Mouse (Mus musculus) thymus, adult 18-20 months (tissue): ENCODE data around the gene Itgad.
A peak's percentile ranks its signal among the peaks of the same experiment; 100 is the strongest.
"Not testable (repeated sequence)": the region's sequence is repeated elsewhere in the genome, so short reads cannot be mapped to it uniquely, and the experiment has no call there.

Experiments
- DNase-seq, 2 experiments: peaks; one replicate each; pipeline ENCODE4 v3.0.0; 2022; ENCODE audit warnings: mixed read lengths in 2 of 2

The Itgad gene

GRCm38 (mm10) chr7:128154076-128154475, at the start of gene Itgad:
Gene Itgad (plus strand): TSS chr7:128154376.
- no peak for DNase-seq

DNA sequence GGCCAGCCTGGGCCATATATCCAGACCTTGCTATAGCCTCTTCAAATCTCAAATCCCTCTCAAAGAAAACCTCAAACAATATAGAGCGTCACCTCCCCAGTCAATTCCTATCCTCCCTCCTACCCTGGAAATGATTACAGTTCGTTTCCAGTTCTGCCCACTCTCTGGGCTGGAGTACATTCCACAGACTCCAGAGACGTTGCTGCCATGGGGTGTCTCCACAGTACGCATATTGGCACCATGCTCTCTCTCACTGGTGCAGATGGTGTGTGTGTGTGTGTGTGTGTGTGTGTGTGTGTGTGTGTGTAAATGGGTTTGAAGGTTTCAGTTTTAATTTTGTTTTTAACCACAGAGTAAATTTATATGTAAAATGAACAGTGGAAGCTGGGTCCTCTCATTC, 48.9 kb upstream of the Itgad start:
- no peak for DNase-seq

- DNase-seq, result no peak
Measured at GRCm38 (mm10) chr7:128107462-128107861, 46.7 kb upstream of the Itgad start.

DNA sequence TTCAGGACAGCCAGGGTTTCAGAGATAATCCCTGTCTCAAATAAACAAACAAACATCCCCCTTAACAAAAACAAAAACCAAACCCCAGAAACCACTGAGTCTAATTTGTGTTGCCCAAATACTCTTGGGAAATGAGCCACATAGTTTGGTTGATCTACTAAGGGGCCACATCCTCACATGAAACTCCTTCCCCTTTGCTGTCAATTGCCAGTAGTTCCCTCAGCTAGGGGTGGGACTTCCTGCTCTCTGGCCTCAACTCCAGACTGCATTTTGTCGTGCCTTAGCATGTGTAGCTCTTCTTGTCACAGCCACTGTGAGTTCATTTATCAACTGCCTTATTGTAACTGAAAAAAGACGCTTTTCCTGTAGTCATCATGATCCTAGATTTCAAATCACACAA, 43.9 kb upstream of the Itgad start:
- DNase-seq, result no peak

- no peak for DNase-seq
Measured at GRCm38 (mm10) chr7:128112131-128112530, 42.0 kb upstream of the Itgad start.

DNA sequence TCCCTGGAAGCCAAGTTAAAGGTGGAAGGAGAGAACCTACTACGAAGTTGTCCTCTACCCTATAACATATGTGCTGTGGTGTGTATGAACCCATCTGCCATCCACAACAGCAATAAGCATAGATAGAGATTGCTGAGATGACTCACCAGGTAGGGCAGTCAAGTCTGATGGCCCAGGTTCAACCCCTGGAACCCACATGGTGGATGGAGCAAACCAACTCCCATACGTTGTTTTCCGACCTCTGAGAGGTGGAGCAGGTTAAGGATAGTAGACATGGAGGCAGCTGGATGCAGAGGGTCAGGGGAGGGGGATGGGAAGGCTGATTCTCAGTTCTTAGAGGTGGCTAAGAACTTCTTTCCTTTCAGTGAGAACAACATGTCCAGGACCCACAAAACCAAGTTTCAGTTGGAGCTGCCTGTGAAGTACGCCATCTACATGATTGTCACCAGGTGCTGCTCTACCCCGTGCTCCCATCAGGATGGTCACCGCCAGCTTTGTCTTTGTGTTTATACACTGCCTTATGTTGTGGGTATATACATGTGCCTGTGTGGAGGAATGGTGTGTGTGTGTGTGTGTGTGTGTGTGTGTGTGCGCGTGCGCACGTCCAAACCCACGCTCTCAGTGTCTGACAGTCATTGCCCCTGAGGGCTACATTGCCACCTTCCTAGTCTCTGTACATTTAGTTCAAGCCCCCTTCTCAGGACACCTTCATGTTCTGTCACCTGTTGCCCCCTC, 39.6 kb upstream of the Itgad start:
- peak in 1 of 2 experiments; percentile 1 for DNase-seq

- DNase-seq, result no peak
Measured at GRCm38 (mm10) chr7:128115211-128115958, 38.8 kb upstream of the Itgad start.

DNA sequence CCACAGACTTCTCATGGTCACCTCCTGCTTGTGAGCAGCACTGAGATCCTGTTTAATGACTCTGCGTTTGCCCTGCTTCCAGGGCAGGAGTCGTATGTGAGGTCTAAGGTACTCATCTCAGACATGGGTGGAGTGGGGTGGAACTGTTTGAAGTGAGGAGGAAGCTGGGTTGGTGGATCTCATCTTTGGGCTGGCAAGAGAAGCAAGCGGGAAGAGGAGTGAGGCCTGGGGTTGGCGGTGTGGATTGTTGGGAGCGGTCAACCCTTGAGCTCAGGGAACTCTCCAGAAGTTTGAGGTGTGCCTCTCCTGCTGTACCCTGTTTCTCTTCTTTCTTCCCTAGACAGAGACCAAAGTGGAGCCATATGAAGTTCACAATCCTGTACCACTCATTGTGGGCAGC, 37.8 kb upstream of the Itgad start:
- no peak for DNase-seq

DNA sequence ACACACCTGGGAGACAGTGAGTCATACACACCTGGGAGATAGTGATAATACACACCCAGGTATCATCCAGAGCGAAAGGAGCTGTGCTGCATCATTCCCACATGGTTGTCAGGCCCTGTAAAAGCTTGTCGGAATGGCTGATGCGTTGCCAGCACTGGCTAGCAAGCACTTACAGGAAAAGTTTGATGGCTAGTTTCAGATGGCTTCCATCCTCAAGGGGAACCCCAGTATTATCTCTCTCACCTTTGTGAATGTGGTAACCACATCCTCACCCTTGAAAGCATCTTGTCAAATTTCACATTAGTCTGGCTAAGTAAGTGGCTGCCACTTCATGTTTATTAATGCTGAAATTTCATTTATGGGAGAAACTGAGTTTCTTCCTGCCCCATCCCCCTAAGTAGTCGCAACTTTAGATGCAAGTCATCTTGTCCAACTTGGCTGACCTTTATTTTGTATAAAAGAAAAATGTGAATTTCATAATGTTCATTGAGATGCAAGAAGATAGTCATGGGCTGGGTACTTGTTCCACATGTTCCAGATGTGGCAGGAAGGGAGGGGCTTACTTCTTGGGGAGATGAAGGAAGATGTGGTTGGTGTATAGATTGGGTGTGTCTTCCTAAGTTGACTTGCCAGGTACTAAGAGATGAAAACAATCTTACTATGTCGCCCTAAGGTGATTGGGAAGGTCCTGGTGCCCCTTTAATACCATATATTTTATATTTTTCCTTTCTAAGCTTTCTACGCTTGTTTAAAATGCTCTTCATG, 34.3 kb upstream of the Itgad start:
- DNase-seq, result no peak

DNA sequence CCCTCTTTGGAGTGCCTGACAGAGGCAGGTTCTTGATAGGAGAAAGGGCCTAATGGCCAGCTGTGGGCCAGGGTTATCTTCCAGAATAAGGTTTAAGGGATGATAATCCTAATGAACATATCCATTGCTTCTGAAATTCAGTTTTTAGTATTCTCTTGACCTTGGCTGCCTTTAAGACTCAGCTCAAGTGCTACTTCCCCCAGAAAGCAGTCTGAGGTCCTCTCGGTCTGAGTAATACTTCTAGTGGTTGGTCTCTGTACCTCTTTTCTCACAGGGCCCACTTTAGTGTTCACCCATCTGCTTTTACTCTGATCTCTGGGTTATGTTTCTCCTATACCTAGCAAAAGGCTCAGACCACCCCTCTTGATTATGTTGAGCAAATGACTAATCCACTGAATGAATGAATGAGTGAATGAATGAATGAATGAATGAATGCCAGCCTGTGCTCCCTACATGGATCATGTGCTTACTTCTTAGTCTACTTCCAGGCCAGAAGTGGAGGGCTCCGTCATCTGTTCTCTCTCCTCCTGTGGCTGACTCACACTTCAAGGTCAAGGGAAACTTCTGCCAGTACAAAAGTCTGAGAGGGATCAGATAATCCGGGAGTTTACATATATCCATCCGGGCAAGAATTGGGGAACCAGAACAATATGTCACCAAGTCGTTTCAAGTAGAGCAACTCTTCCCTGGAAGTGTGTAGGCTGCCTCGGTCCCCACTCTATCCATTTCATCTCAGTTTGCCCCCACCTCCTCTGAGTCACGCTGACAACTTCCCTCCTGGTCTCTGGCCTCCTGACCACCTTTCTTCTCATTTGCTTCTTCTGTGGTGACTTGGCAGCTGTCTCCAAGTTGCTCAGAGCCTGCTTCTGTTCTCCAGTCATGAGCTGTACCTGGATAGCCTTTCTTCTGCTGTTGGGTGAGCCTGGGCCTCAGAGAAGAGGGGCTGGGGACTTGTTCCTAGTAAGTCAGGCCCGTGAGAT, 25.1 kb upstream of the Itgad start, which contains the start of gene Itgax:
Gene Itgax (plus strand): TSS at position 807 of the 980 bp plus-strand sequence.
- no peak for DNase-seq

GRCm38 (mm10) chr7:128132148-128132547, 22.0 kb upstream of the Itgad start:
- no peak for DNase-seq

DNA sequence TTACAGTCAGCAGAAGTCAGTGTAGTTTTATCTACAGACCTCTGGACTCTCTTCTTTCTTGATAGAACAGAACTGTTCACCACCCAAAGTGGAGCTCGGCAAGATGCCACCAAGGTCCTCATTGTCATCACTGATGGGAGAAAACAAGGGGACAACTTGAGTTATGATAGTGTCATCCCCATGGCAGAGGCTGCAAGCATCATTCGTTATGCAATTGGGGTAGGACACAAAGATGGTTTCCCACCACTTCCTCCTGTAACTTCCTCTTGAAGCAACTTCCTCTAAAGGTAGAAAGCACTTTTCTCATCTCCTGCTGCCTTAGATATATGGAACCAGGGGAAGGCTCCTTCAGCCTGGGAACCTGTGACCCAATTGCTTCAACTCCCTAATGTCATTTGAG, 20.6 kb upstream of the Itgad start:
- no peak for DNase-seq

GRCm38 (mm10) chr7:128136927-128137326, 17.2 kb upstream of the Itgad start:
- no peak for DNase-seq

GRCm38 (mm10) chr7:128139611-128140010, 14.6 kb upstream of the Itgad start:
- DNase-seq, result no peak

- DNase-seq, result no peak
Measured at GRCm38 (mm10) chr7:128150970-128151369, 3.2 kb upstream of the Itgad start.

DNA sequence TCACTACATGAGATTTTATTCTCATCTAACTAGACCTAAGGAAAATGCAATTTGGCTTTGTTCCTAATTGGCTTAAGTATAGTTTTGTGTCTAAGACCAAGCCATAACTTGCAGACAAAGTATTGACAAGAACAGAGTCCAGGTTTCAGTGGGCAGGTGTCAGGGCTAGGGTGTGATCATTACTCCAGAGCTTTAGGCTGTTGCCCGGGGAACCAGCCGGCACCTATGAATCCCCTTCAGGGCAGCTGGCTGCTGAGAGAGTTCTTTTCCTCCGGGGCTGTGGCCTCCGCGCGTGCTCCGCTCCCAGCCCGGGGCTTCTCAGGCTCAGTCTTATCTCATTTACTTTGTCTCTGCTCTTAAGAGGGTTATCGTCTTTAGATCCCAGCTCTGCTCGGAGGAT, 748 bp downstream of the Itgad start:
- DNase-seq, result no peak

- DNase-seq, result not testable (repeated sequence)
Measured at GRCm38 (mm10) chr7:128158688-128159354, 4.6 kb downstream of the Itgad start.

DNA sequence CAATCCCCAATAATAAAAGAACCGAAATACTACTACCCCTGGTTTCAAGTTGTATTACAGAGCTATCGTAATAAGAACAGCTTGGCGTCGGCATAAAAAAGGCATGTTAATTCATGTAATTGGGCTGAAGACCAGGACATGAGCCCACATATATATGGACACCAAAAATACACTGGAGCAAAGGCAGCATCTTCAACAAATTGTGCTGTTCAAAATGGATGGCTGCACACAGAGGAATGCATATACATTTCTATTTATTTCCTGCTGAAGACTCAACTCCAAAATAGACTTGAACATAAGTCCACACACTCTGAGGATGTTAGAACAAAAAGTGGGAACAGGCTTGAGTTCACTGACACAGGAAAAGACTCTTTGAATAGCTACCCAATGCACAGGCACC, 9.8 kb downstream of the Itgad start:
- DNase-seq, result no peak

DNA sequence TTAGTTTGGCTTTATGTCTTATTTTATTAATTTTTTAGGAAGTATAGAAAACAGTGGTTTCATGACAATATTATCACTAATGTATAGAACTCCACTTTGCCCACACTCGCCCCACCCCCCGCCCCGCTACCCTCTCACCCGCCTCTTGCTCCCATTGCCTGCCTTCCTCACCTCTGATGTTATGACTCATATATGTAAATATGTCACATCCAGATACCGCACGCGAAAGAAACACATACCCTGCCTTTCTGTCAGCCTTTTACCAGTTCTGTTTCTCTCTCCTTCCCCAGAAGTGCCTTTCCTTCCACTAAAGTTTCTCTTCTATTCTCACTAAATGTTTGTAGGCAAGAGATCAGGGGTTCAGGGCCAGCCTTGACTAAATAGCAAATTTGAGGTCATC, 12.2 kb downstream of the Itgad start:
- no peak for DNase-seq

DNA sequence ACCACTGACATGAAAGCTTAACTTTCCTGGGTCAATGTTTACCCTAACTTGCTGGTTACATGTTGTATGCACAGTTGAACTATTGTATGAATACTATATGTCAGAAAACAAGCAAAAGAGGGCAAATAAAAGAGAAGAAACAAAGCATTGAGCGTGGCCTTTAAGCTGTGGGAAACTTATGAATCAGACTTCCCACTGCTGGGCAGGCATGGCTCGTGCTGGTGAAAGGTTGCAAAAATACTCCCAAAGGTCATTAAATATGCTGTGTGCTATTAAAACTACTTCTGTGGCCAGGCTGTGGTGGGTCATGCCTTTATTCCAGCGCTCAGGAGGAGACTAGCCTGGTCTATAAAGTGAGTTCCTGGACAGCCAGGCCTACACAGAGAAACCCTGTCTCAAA, 15.8 kb downstream of the Itgad start:
- DNase-seq, result no peak

GRCm38 (mm10) chr7:128178385-128178784, 24.2 kb downstream of the Itgad start:
- DNase-seq, result no peak

DNA sequence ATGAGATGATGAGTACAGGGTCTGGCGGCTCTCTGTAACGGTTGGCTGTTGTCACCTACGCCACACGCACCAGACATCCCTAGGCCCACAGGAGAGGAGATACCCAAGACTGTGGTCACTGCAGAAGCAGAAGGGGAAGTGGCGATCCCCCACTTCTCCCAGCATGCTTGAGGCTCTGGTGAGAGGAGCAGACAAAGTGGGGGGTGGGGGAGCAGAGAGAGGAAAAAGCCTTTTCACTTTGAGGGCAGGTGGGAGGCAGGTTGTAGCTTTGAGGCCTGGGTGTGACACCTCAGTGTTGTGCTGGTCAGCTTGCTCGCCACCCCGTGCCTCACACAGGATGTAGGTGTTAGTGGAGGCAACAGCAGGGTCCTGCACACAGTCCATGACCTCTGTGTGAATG, 25.9 kb downstream of the Itgad start:
- peak; percentile 8 to 23 for DNase-seq
